Comparison of ENCODE assay signal across 26 mouse cellular contexts in the genomic region with DNA sequence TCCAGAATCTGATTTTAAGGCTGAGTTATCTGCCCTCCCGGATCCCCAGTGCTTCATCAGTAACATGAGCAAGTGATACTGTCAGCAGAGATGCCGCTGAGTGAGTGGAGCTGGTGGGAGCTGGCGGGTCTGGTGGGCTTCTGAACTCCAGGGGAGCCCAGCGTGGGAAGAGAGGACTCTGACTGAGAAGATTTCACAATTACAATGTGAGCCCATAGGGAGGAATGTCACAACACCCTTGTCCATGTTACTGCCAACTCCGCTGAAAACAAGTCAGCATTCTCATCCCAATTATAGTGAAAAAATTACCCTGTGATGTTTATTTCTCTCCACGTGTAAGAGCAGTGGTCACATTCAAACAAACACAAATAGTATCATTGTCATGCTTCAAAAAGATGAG. TPM values are rescaled to one million over a fixed set of nuclear protein-coding genes. Genes with fewer than 3 reads are reported as not detected.
DNase-seq lines count a peak whose midpoint lies in the region; ATAC-seq and TF ChIP-seq lines count a peak whose summit lies in the region.
"Had no signal": no experiment of that assay in that cellular context is flagged by ENCODE, and none has a peak within 500 bp of the region (broad histone marks: within the 10 kb centered on the region; RNA-seq: fewer than 3 reads in every experiment).

No protein-coding gene starts in this region.

- peaks cover 19% of the 10 kb centered on the region for H3K4me1 ChIP-seq in embryonic facial prominence, embryonic 13.5 days
- peaks cover 27% of the 10 kb centered on the region for H3K4me1 ChIP-seq in embryonic facial prominence, embryonic 10.5 days
- no peaks in the 10 kb centered on the region for H3K4me1 ChIP-seq in intestine, embryonic 14.5 days (replicated peaks; ENCODE audit: control insufficient read depth, insufficient read depth, low read length)
- no peaks in the 10 kb centered on the region for H3K4me1 ChIP-seq in intestine, embryonic 15.5 days (replicated peaks)
- no peaks in the 10 kb centered on the region for H3K4me1 ChIP-seq in hindbrain, postnatal 0 days (ENCODE audit: insufficient read depth, low read length)
- H3K4me1 ChIP-seq: embryonic facial prominence, embryonic 15.5 days; forebrain, embryonic 13.5 days; forebrain, embryonic 15.5 days had no signal

- no peaks in the 10 kb centered on the region for H3K27me3 ChIP-seq in embryonic facial prominence, embryonic 13.5 days
- no peaks in the 10 kb centered on the region; the same call in 1 of the 2 replicates for H3K27me3 ChIP-seq in embryonic facial prominence, embryonic 10.5 days (replicated peaks; ENCODE audit: low read depth, poor library complexity, severe bottlenecking)
- no peaks in the 10 kb centered on the region for H3K27me3 ChIP-seq in intestine, embryonic 14.5 days (replicated peaks; ENCODE audit: control insufficient read depth, insufficient read depth, low read length)
- no peaks in the 10 kb centered on the region; the same call in 1 of the 2 replicates for H3K27me3 ChIP-seq in intestine, embryonic 15.5 days (replicated peaks)
- H3K27me3 ChIP-seq in hindbrain, postnatal 0 days (ENCODE audit: insufficient read depth, low read length) = no peaks in the 10 kb centered on the region
- H3K27me3 ChIP-seq: CH12.LX; embryonic facial prominence, embryonic 12.5 days; forebrain, embryonic 15.5 days had no signal

- 57% methylated on average over 6 of the region's 6 CpGs for WGBS in embryonic facial prominence, embryonic 13.5 days
- WGBS in embryonic facial prominence, embryonic 10.5 days = 75% methylated on average over 6 of the region's 6 CpGs
- WGBS in intestine, embryonic 14.5 days = 73% methylated on average over 6 of the region's 6 CpGs
- 70% methylated on average over 6 of the region's 6 CpGs for WGBS in intestine, embryonic 15.5 days
- 69% methylated on average over 6 of the region's 6 CpGs for WGBS in hindbrain, postnatal 0 days

- no peak overlapping the region for H3K4me2 ChIP-seq in embryonic facial prominence, embryonic 13.5 days
- H3K4me2 ChIP-seq in intestine, embryonic 14.5 days (ENCODE audit: low read length) = no peak overlapping the region
- H3K4me2 ChIP-seq in intestine, embryonic 15.5 days (replicated peaks) = no peak overlapping the region
- H3K4me2 ChIP-seq in hindbrain, postnatal 0 days (ENCODE audit: low read depth, low read length) = no peak overlapping the region
- H3K4me2 ChIP-seq: embryonic facial prominence, embryonic 12.5 days; embryonic facial prominence, embryonic 15.5 days; forebrain, embryonic 13.5 days; forebrain, embryonic 15.5 days had no signal

- H3K36me3 ChIP-seq in embryonic facial prominence, embryonic 13.5 days = no peaks in the 10 kb centered on the region
- no peaks in the 10 kb centered on the region for H3K36me3 ChIP-seq in embryonic facial prominence, embryonic 10.5 days (replicated peaks)
- no peaks in the 10 kb centered on the region for H3K36me3 ChIP-seq in intestine, embryonic 14.5 days (ENCODE audit: control insufficient read depth, insufficient read depth, low read length)
- no peaks in the 10 kb centered on the region for H3K36me3 ChIP-seq in intestine, embryonic 15.5 days
- no peaks in the 10 kb centered on the region for H3K36me3 ChIP-seq in hindbrain, postnatal 0 days (ENCODE audit: insufficient read depth, low read length)
- H3K36me3 ChIP-seq: embryonic facial prominence, embryonic 12.5 days; embryonic facial prominence, embryonic 15.5 days; forebrain, embryonic 15.5 days; G1E had no signal

- H3K9me3 ChIP-seq in embryonic facial prominence, embryonic 13.5 days = no peaks in the 10 kb centered on the region
- H3K9me3 ChIP-seq in embryonic facial prominence, embryonic 10.5 days = no peaks in the 10 kb centered on the region
- no peaks in the 10 kb centered on the region for H3K9me3 ChIP-seq in intestine, embryonic 14.5 days (ENCODE audit: control insufficient read depth, low read length)
- H3K9me3 ChIP-seq in intestine, embryonic 15.5 days = no peaks in the 10 kb centered on the region
- H3K9me3 ChIP-seq in hindbrain, postnatal 0 days (ENCODE audit: low read length) = no peaks in the 10 kb centered on the region
- H3K9me3 ChIP-seq: embryonic facial prominence, embryonic 12.5 days; embryonic facial prominence, embryonic 15.5 days; forebrain, embryonic 13.5 days; forebrain, embryonic 15.5 days; G1E had no signal

- DNase-seq in embryonic facial prominence, embryonic 10.5 days (ENCODE audit: low spot score) = no peak
- peak; percentile 42 for DNase-seq in intestine, embryonic 14.5 days (ENCODE audit: low spot score)
- DNase-seq in adipocyte (ENCODE audit: low spot score) = peak; percentile 39
- DNase-seq in hindbrain, postnatal 0 days (ENCODE audit: low spot score) = no peak
- DNase-seq: adrenal gland, adult 2 months; adrenal gland, postnatal 25 days; B cell, adult 2 months; cerebellum, adult 11 months; cerebellum, adult 18-20 months; cerebellum, adult 8-10 months; cerebellum, adult 9-11 months; cerebellum, postnatal 36 days; embryo, embryonic 11 days; forebrain, postnatal 0 days had no signal

- peak overlapping the region; percentile 45; the same call in 1 of the 2 replicates for H3K27ac ChIP-seq in embryonic facial prominence, embryonic 13.5 days
- H3K27ac ChIP-seq in embryonic facial prominence, embryonic 10.5 days (replicated peaks) = no peak overlapping the region
- H3K27ac ChIP-seq in intestine, embryonic 14.5 days (ENCODE audit: low read depth) = no peak overlapping the region
- H3K27ac ChIP-seq in intestine, embryonic 15.5 days = no peak overlapping the region
- no peak overlapping the region for H3K27ac ChIP-seq in hindbrain, postnatal 0 days
- H3K27ac ChIP-seq: embryonic facial prominence, embryonic 12.5 days; embryonic facial prominence, embryonic 15.5 days; forebrain, embryonic 13.5 days; forebrain, embryonic 15.5 days had no signal

- no peak overlapping the region for H3K4me3 ChIP-seq in embryonic facial prominence, embryonic 13.5 days
- H3K4me3 ChIP-seq in embryonic facial prominence, embryonic 10.5 days = no peak overlapping the region
- H3K4me3 ChIP-seq in intestine, embryonic 14.5 days (ENCODE audit: low read depth, low read length) = no peak overlapping the region
- no peak overlapping the region for H3K4me3 ChIP-seq in intestine, embryonic 15.5 days (replicated peaks)
- H3K4me3 ChIP-seq in hindbrain, postnatal 0 days (ENCODE audit: low read length) = no peak overlapping the region
- H3K4me3 ChIP-seq: embryonic facial prominence, embryonic 12.5 days; embryonic facial prominence, embryonic 15.5 days; erythroblast, embryonic 14.5 days; forebrain, embryonic 13.5 days; forebrain, embryonic 15.5 days had no signal

- no peak for ATAC-seq in embryonic facial prominence, embryonic 13.5 days (ENCODE audit: insufficient number of reproducible peaks, insufficient read depth, low FRiP score, low TSS enrichment, low read depth)
- ATAC-seq in intestine, embryonic 14.5 days (replicated peaks; ENCODE audit: low FRiP score, low TSS enrichment, low read depth) = no peak
- no peak for ATAC-seq in intestine, embryonic 15.5 days
- no peak for ATAC-seq in hindbrain, postnatal 0 days
- ATAC-seq: activated CD4-positive, CD25-positive, alpha-beta regulatory T cell, adult 4 months; CD4-positive, CD25-positive, alpha-beta regulatory T cell, adult 4 months; forebrain, embryonic 13.5 days; forebrain, embryonic 15.5 days; forebrain, postnatal 0 days; Patski had no signal

- H3K9ac ChIP-seq in embryonic facial prominence, embryonic 13.5 days = no peak overlapping the region
- no peak overlapping the region for H3K9ac ChIP-seq in intestine, embryonic 14.5 days (ENCODE audit: low read length)
- H3K9ac ChIP-seq in intestine, embryonic 15.5 days = no peak overlapping the region
- H3K9ac ChIP-seq in hindbrain, postnatal 0 days (replicated peaks; ENCODE audit: low read length) = no peak overlapping the region
- H3K9ac ChIP-seq: embryonic facial prominence, embryonic 12.5 days; embryonic facial prominence, embryonic 15.5 days; forebrain, embryonic 13.5 days; forebrain, embryonic 15.5 days; forebrain, postnatal 0 days had no signal

- no peak for TF ChIP-seq CTCF in hindbrain, postnatal 0 days (IDR thresholded peaks at IDR 0.05; ENCODE audit: low read depth)

RNA-seq across cellular contexts. Expression of a gene that starts 43.4 kb away (rescaled TPM):
- polyA plus RNA-seq in embryonic facial prominence, embryonic 13.5 days (2015; fragmentation: Nextera tagmentation; extraction: Ambion mirVana) = 138 and 143 TPM in 2 replicates
- polyA plus RNA-seq in embryonic facial prominence, embryonic 10.5 days (2016; fragmentation: Nextera tagmentation; extraction: Ambion mirVana) = 124 and 138 TPM in 2 replicates
- 107 and 112 TPM in 2 replicates for polyA plus RNA-seq in intestine, embryonic 14.5 days (2014; fragmentation: Nextera tagmentation; extraction: Ambion mirVana)
- polyA plus RNA-seq in intestine, embryonic 15.5 days (2015; fragmentation: Nextera tagmentation; extraction: Ambion mirVana) = 87.5 and 106 TPM in 2 replicates
- 30.4 and 32.6 TPM in 2 replicates for total RNA-seq in hindbrain, postnatal 0 days (2014; rRNA removed)
- polyA plus RNA-seq in hindbrain, postnatal 0 days (2015; fragmentation: Nextera tagmentation; extraction: Ambion mirVana) = 92.9 and 106 TPM in 2 replicates

Comparison
In these comparisons a context has a peak if more than half of its experiments do, and no peak if none do; other contexts are left out.
1. DNase-seq: peak in intestine, embryonic 14.5 days (single experiment) and adipocyte (single experiment); none in embryonic facial prominence, embryonic 10.5 days (single experiment) and hindbrain, postnatal 0 days (single experiment).